Mouse (Mus musculus): ENCODE data around the gene Spn.

Spn gene

GRCm38 (mm10) chr7:127147901-127148300 lies 10.3 kb upstream of the Spn start:
- POLR2A ChIA-PET, result interaction anchor here in 3 of 4 experiments (0.6 to 1.6 kb wide), 7 partner anchors 10 to 401 kb away, joined by 3 to 7 read pairs (median 3); no protein-coding TSS in a partner anchor
- CTCF ChIA-PET, result interaction anchor here in 3 of 4 experiments (0.6 to 1.9 kb wide), 7 partner anchors 10 to 67 kb away, joined by 3 to 8 read pairs (median 5); partner anchors contain the start of gene Spn (in 1 of the 3)

- ChIA-PET CTCF (interaction anchor here (0.5 to 1.9 kb wide), 8 partner anchors 16 to 313 kb away, joined by 3 to 8 read pairs (median 5); no protein-coding TSS in a partner anchor), POLR2A (interaction anchor here in 3 of 4 experiments (0.7 to 3.2 kb wide), 7 partner anchors 10 to 34 kb away, joined by 3 to 10 read pairs (median 5); partner anchors contain the start of gene Qprt (in 1 of the 3))
Measured at GRCm38 (mm10) chr7:127146267-127146603, 8.6 kb upstream of the Spn start.

- ChIA-PET POLR2A (interaction anchor here in 3 of 4 experiments (0.5 to 3.2 kb wide), 11 partner anchors 9 to 392 kb away, joined by 3 to 10 read pairs (median 4); partner anchors contain the start of gene Qprt (in 1 of the 3)), CTCF (interaction anchor here (0.6 to 1.7 kb wide), 9 partner anchors 10 to 569 kb away, joined by 3 to 8 read pairs (median 3); no protein-coding TSS in a partner anchor)
Measured at GRCm38 (mm10) chr7:127145387-127146266, 8.0 kb upstream of the Spn start.

- POLR2A ChIA-PET, result interaction anchor here in 2 of 4 experiments (0.7 to 3.2 kb wide), 7 partner anchors 8 to 326 kb away, joined by 3 to 10 read pairs (median 4); no protein-coding TSS in a partner anchor
- CTCF ChIA-PET, result interaction anchor here in 3 of 4 experiments (0.6 to 1.7 kb wide), 5 partner anchors 14 to 531 kb away, joined by 3 to 6 read pairs (median 5); no protein-coding TSS in a partner anchor
Measured at GRCm38 (mm10) chr7:127144412-127144811, 6.8 kb upstream of the Spn start.

GRCm38 (mm10) chr7:127142666-127143065 lies 5.0 kb upstream of the Spn start:
- ChIA-PET CTCF (interaction anchor here in 2 of 4 experiments (0.7 to 1.3 kb wide), 2 partner anchors 12 to 393 kb away, joined by 3 to 4 read pairs; no protein-coding TSS in a partner anchor), POLR2A (interaction anchor here in 1 of 4 experiments (0.6 to 1.6 kb wide), 7 partner anchors 9 to 1323 kb away, joined by 3 to 5 read pairs (median 3); partner anchors contain the start of gene Cd2bp2)

- POLR2A ChIA-PET, result interaction anchor here in 2 of 4 experiments (0.6 to 1.6 kb wide), 6 partner anchors 9 to 53 kb away, joined by 3 to 5 read pairs (median 4); partner anchors contain the start of gene Cd2bp2 (in 1 of the 2)
- CTCF ChIA-PET, result interaction anchor here in 1 of 4 experiments (1.3 kb wide), 1 partner anchor 13 kb away, joined by 4 read pairs; no protein-coding TSS in a partner anchor
Measured at GRCm38 (mm10) chr7:127142214-127142613, 4.6 kb upstream of the Spn start.

GRCm38 (mm10) chr7:127140623-127141404 lies 3.2 kb upstream of the Spn start:
- ChIA-PET CTCF (interaction anchor here in 3 of 4 experiments (0.6 to 2.9 kb wide), 3 partner anchors 11 to 1285 kb away, joined by 3 to 11 read pairs (median 3); no protein-coding TSS in a partner anchor), POLR2A (interaction anchor here in 3 of 4 experiments (0.6 to 1.4 kb wide), 7 partner anchors 13 to 596 kb away, joined by 3 to 6 read pairs (median 4); no protein-coding TSS in a partner anchor)

GRCm38 (mm10) chr7:127139562-127139961 lies 1.9 kb upstream of the Spn start:
- ChIA-PET POLR2A (interaction anchor here in 1 of 4 experiments (1.0 to 1.5 kb wide), 4 partner anchors 12 to 340 kb away, joined by 3 to 6 read pairs (median 4); no protein-coding TSS in a partner anchor), CTCF (interaction anchor here in 1 of 4 experiments (2.9 kb wide), 1 partner anchor 10 kb away, joined by 11 read pairs; no protein-coding TSS in a partner anchor)

- ChIA-PET POLR2A (interaction anchor here in 1 of 4 experiments (1.4 to 1.5 kb wide), 2 partner anchors 12 to 340 kb away, joined by 3 to 4 read pairs; no protein-coding TSS in a partner anchor), CTCF (interaction anchor here in 1 of 4 experiments (2.9 kb wide), 1 partner anchor 9 kb away, joined by 11 read pairs; no protein-coding TSS in a partner anchor)
Measured at GRCm38 (mm10) chr7:127139100-127139499, 1.5 kb upstream of the Spn start.

GRCm38 (mm10) chr7:127136181-127137071 lies 1.2 kb downstream of the Spn start:
- ChIA-PET POLR2A (interaction anchor here in 3 of 4 experiments (0.6 to 1.9 kb wide), 10 partner anchors 9 to 137 kb away, joined by 3 to 5 read pairs (median 3); partner anchors contain the start of gene Zfp771 (in 1 of the 3)), CTCF (interaction anchor here in 2 of 4 experiments (0.6 to 1.5 kb wide), 5 partner anchors 9 to 281 kb away, joined by 3 to 6 read pairs (median 3); partner anchors contain the start of gene Pagr1b (in 1 of the 2))

- CTCF ChIA-PET, result interaction anchor here in 2 of 4 experiments (0.5 to 1.5 kb wide), 3 partner anchors 13 to 75 kb away, joined by 3 to 6 read pairs (median 4); no protein-coding TSS in a partner anchor
Measured at GRCm38 (mm10) chr7:127134821-127135447, 2.7 kb downstream of the Spn start.

GRCm38 (mm10) chr7:127133125-127133524 lies 4.5 kb downstream of the Spn start:
- ChIA-PET POLR2A (interaction anchor here in 2 of 4 experiments (0.6 to 1.0 kb wide), 2 partner anchors 11 to 89 kb away, joined by 4 to 5 read pairs; partner anchors contain the start of gene Qprt (in 1 of the 2)), CTCF (interaction anchor here in 3 of 4 experiments (0.6 kb wide), 3 partner anchors 35 to 209 kb away, joined by 3 read pairs; no protein-coding TSS in a partner anchor)

More at GRCm38 (mm10) chr7:127134821-127135447, 2.7 kb downstream of the Spn start:
- POLR2A ChIA-PET, result interaction anchor here in 2 of 4 experiments (0.9 to 1.9 kb wide), 9 partner anchors 10 to 336 kb away, joined by 3 to 5 read pairs (median 3); partner anchors contain the start of gene Qprt (in 1 of the 2)

GRCm38 (mm10) chr7:127129638-127130037 lies 8.0 kb downstream of the Spn start:
- CTCF ChIA-PET, result interaction anchor here (0.7 to 3.3 kb wide), 28 partner anchors 8 to 620 kb away, joined by 3 to 14 read pairs (median 3); partner anchors contain the start of gene Spn (in 2 of the 4)
- POLR2A ChIA-PET, result interaction anchor here in 3 of 4 experiments (0.6 to 1.6 kb wide), 8 partner anchors 8 to 145 kb away, joined by 3 to 5 read pairs (median 4); partner anchors contain the start of gene Qprt (in 1 of the 3)

- ChIA-PET CTCF (interaction anchor here in 3 of 4 experiments (0.6 to 2.1 kb wide), 4 partner anchors 10 to 568 kb away, joined by 5 to 9 read pairs (median 6); no protein-coding TSS in a partner anchor), POLR2A (interaction anchor here (0.5 to 1.6 kb wide), 18 partner anchors 8 to 145 kb away, joined by 3 to 7 read pairs (median 4); partner anchors contain the start of genes Cdiptos (in 1 of the 4) and Maz (in 1 of the 4))
Measured at GRCm38 (mm10) chr7:127121911-127122270, 15.7 kb downstream of the Spn start, which contains the start of gene Qprt. Gene Qprt (minus strand): TSS chr7:127122226.
